Mouse (Mus musculus) thymus, postnatal 25 days (tissue): ENCODE measurements around the gene 3110018I06Rik.

ENCODE experiments used
- DNase-seq: peaks from one replicate; pipeline ENCODE4 v3.0.0; 2022

3110018I06Rik gene

GRCm38 (mm10) chr12:107488371-107488770, at the start of gene 3110018I06Rik:
TSS of gene 3110018I06Rik (plus strand) at chr12:107488632.
- no peak for DNase-seq

- DNase-seq: no peak
These were observed 43.8 kb upstream of the 3110018I06Rik start for GRCm38 (mm10) chr12:107444681-107445080.

- no peak for DNase-seq
These were observed 30.6 kb upstream of the 3110018I06Rik start for GRCm38 (mm10) chr12:107457835-107458234.

- DNase-seq: peak; percentile 78
These were observed 23.7 kb upstream of the 3110018I06Rik start for GRCm38 (mm10) chr12:107464731-107465130.

GRCm38 (mm10) chr12:107476441-107477291, 11.8 kb upstream of the 3110018I06Rik start:
- DNase-seq: no peak

GRCm38 (mm10) chr12:107479350-107479749, 9.1 kb upstream of the 3110018I06Rik start:
- no peak for DNase-seq

- no peak for DNase-seq
These were observed 5.4 kb upstream of the 3110018I06Rik start for GRCm38 (mm10) chr12:107483031-107483430.

GRCm38 (mm10) chr12:107491344-107491743, 2.9 kb downstream of the 3110018I06Rik start:
- DNase-seq: no peak

GRCm38 (mm10) chr12:107496924-107497323, 8.5 kb downstream of the 3110018I06Rik start:
- DNase-seq: peak; percentile 52

- DNase-seq: no peak
These were observed 21.3 kb downstream of the 3110018I06Rik start for GRCm38 (mm10) chr12:107509661-107510237.

GRCm38 (mm10) chr12:107511112-107511511, 22.7 kb downstream of the 3110018I06Rik start:
- DNase-seq: no peak

- no peak for DNase-seq
These were observed 28.1 kb downstream of the 3110018I06Rik start for GRCm38 (mm10) chr12:107516265-107517217.

GRCm38 (mm10) chr12:107520941-107521340, 32.5 kb downstream of the 3110018I06Rik start:
- DNase-seq: no peak

- DNase-seq: no peak
These were observed 40.0 kb downstream of the 3110018I06Rik start for GRCm38 (mm10) chr12:107528346-107528880.

- no peak for DNase-seq
These were observed 44.4 kb downstream of the 3110018I06Rik start for GRCm38 (mm10) chr12:107532871-107533270.
